Mouse (Mus musculus): ENCODE measurements around the gene Ankrd44. TPM values are rescaled to one million over a fixed set of nuclear protein-coding genes. Genes with fewer than 3 reads are reported as not detected.
A peak's percentile ranks its signal among the peaks of the same experiment; 100 is the strongest.

Gene Ankrd44
- polyA plus RNA-seq, 1 experiment from 2014 or later: 4.3 TPM

DNA sequence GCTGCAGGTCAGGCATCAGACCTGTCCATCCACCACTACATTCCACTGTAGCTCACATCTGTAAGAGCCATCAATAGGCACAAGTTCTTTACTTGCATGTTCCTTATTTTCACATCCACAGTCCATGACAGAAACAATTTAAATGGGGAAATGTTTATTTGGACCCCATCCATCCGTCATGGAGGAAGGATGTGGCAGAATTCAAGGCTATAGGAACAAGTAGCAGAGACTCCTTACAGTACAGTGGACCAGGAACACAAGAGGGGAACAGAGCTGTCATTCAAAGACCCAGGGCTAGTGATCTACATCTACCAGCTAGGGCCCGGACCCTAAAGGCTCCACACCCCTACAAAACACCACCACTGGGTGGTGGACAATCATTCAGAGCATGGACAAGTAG lies 55.6 kb downstream of the Ankrd44 start:
- Histone ChIP-seq H3K4me3 (replicated peaks; ENCODE audit: low read depth, low read length) (no peak overlapping the region), H3K27me3 (ENCODE audit: insufficient read depth, low read length) (no peaks in the 10 kb centered on the region), H3K4me2 (ENCODE audit: low read length) (no peak overlapping the region), H3K4me1 (replicated peaks; ENCODE audit: insufficient read depth, low read length) (no peaks in the 10 kb centered on the region; the same call in 1 of the 2 replicates), H3K9ac (ENCODE audit: low read depth, low read length) (no peak overlapping the region), H3K9me3 (replicated peaks; ENCODE audit: low read length) (no peaks in the 10 kb centered on the region), H3K27ac (no peak overlapping the region), H3K36me3 (ENCODE audit: insufficient read depth, low read length) (no peaks in the 10 kb centered on the region)
- ATAC-seq (replicated peaks; ENCODE audit: low FRiP score, low read depth): no peak
- no peak for DNase-seq (ENCODE audit: low spot score)
- WGBS: 78% methylated on average over 2 of the region's 2 CpGs
- no peak for TF ChIP-seq CTCF (IDR thresholded peaks at IDR 0.05; ENCODE audit: low read depth)

DNA sequence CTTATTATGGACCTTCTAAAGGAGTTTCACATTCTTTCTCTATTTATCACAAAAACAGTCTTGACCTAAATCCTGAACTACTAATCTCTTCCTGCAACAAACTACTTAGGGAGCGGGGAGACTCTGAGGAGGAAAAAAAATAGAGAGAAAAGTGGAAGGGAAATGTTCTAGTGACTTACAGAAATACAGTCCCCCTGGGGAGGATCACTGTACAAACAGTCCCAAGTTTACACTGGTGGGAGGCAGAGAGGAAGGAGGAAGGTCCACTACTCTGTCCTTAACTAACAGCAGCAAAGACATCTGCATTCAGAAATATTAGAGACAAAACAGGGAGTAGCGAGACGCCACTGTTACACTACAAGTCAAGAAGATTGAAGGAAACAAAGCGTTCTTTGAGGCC lies 59.0 kb downstream of the Ankrd44 start:
- Histone ChIP-seq H3K27me3 (ENCODE audit: insufficient read depth, low read length) (no peaks in the 10 kb centered on the region), H3K9me3 (replicated peaks; ENCODE audit: low read length) (no peaks in the 10 kb centered on the region), H3K4me1 (replicated peaks; ENCODE audit: insufficient read depth, low read length) (no peaks in the 10 kb centered on the region; the same call in 1 of the 2 replicates), H3K4me3 (replicated peaks; ENCODE audit: low read depth, low read length) (no peak overlapping the region), H3K4me2 (ENCODE audit: low read length) (no peak overlapping the region), H3K27ac (peak overlapping the region; percentile 58), H3K36me3 (ENCODE audit: insufficient read depth, low read length) (no peaks in the 10 kb centered on the region), H3K9ac (ENCODE audit: low read depth, low read length) (no peak overlapping the region)
- DNase-seq (ENCODE audit: low spot score): peak; percentile 66
- no peak for ATAC-seq (replicated peaks; ENCODE audit: low FRiP score, low read depth)
- TF ChIP-seq CTCF (IDR thresholded peaks at IDR 0.05; ENCODE audit: low read depth): no peak
- 36% methylated on average over 4 of the region's 4 CpGs for WGBS

DNA sequence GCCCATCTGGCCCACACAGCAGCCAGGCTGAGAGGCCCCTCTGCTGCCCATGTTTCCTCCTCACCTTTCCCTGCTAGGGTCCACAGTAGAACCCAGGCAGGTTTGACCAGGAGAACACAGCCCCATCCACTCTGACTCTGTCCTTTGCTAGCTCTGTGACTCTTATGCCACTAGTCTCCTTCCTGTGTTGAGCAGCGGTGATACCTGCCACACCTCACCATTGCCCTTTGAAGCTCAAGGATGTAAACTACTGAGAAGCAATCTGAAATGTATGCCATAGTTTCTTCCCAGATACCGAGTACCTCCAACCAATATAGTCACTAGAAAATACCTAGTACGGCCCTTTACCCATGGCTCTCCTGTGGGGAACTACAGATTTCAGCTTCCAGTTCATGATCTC lies 60.1 kb downstream of the Ankrd44 start:
- Histone ChIP-seq H3K4me3 (replicated peaks; ENCODE audit: low read depth, low read length) (no peak overlapping the region), H3K27ac (no peak overlapping the region), H3K9ac (ENCODE audit: low read depth, low read length) (no peak overlapping the region), H3K27me3 (ENCODE audit: insufficient read depth, low read length) (no peaks in the 10 kb centered on the region), H3K4me2 (ENCODE audit: low read length) (no peak overlapping the region), H3K9me3 (replicated peaks; ENCODE audit: low read length) (no peaks in the 10 kb centered on the region), H3K4me1 (replicated peaks; ENCODE audit: insufficient read depth, low read length) (no peaks in the 10 kb centered on the region; the same call in 1 of the 2 replicates), H3K36me3 (ENCODE audit: insufficient read depth, low read length) (no peaks in the 10 kb centered on the region)
- TF ChIP-seq CTCF (IDR thresholded peaks at IDR 0.05; ENCODE audit: low read depth): no peak
- 81% methylated on average over 3 of the region's 3 CpGs for WGBS
- ATAC-seq (replicated peaks; ENCODE audit: low FRiP score, low read depth) (no peak), DNase-seq (ENCODE audit: low spot score) (no peak)

DNA sequence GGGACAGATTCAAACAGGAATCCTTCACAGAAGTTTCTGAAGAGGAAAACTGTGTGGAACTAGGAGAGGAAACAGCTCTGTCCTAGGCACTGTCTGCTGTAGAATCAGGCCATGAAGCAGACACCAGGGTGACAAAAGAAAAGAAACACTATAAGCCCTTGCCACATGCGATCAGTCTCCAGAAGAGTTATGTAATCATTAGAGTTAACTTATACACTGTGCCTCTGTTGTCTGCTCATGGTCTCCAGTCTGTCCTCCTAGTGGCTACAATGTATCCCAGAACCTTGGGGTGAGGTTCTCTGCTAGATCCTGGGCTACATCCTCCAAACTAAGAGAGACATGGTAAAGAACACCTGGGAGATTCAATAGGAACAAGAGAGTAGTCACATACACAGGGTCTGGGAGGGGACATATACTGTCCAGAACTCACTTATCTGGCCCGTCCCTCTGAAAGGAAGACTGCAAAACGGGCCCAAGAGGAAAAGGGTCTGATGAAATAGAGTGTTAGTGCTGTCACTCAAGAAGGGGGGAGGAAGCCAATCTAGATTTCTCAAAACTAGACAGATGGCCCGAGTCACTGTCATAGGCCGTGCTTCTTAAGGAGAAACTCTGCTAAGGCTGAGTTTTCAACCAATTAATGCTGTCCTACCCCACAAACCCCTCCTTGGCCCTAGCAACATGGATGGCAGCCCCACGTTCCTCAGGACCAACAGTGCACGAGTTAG lies 61.1 kb downstream of the Ankrd44 start:
- H3K4me2 ChIP-seq (ENCODE audit: low read length): no peak overlapping the region
- no peak overlapping the region for H3K4me3 ChIP-seq (replicated peaks; ENCODE audit: low read depth, low read length)
- H3K9me3 ChIP-seq (replicated peaks; ENCODE audit: low read length): no peaks in the 10 kb centered on the region
- H3K27ac ChIP-seq: no peak overlapping the region
- ATAC-seq (replicated peaks; ENCODE audit: low FRiP score, low read depth) (no peak), DNase-seq (ENCODE audit: low spot score) (no peak)
- TF ChIP-seq CTCF (IDR thresholded peaks at IDR 0.05; ENCODE audit: low read depth): no peak
- no peaks in the 10 kb centered on the region for H3K27me3 ChIP-seq (ENCODE audit: insufficient read depth, low read length)
- no peaks in the 10 kb centered on the region for H3K36me3 ChIP-seq (ENCODE audit: insufficient read depth, low read length)
- 81% methylated on average over 7 of the region's 7 CpGs for WGBS
- H3K4me1 ChIP-seq (replicated peaks; ENCODE audit: insufficient read depth, low read length): no peaks in the 10 kb centered on the region; the same call in 1 of the 2 replicates
- no peak overlapping the region for H3K9ac ChIP-seq (ENCODE audit: low read depth, low read length)

DNA sequence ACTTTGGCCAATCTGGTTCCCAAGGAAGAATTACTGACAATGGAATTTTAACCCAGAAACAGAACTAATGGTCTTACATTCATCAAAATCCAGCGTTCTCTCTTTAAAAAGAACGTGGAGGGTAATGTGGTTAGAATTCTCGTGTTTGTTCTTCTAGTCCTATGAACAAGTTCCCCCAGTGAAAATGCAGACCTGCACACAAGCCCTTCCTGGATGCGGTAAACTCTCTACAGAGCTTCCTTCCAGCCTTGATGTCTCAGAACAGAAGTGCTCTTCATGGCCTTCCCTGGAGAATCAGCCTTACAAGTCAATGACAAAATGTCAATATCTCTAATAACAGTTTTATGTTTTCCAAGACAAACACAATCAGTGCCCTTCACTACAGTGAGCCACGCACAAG lies 65.8 kb downstream of the Ankrd44 start:
- ATAC-seq (replicated peaks; ENCODE audit: low FRiP score, low read depth) (no peak), DNase-seq (ENCODE audit: low spot score) (no peak)
- H3K4me1 ChIP-seq (replicated peaks; ENCODE audit: insufficient read depth, low read length): no peaks in the 10 kb centered on the region
- H3K9me3 ChIP-seq (replicated peaks; ENCODE audit: low read length): no peaks in the 10 kb centered on the region
- H3K4me2 ChIP-seq (ENCODE audit: low read length): no peak overlapping the region
- H3K9ac ChIP-seq (ENCODE audit: low read depth, low read length): no peak overlapping the region
- H3K27ac ChIP-seq: no peak overlapping the region
- H3K4me3 ChIP-seq (replicated peaks; ENCODE audit: low read depth, low read length): no peak overlapping the region
- no peaks in the 10 kb centered on the region for H3K27me3 ChIP-seq (ENCODE audit: insufficient read depth, low read length)
- 81% methylated on average over 5 of the region's 5 CpGs for WGBS
- TF ChIP-seq CTCF (IDR thresholded peaks at IDR 0.05; ENCODE audit: low read depth): no peak
- H3K36me3 ChIP-seq (ENCODE audit: insufficient read depth, low read length): no peaks in the 10 kb centered on the region

DNA sequence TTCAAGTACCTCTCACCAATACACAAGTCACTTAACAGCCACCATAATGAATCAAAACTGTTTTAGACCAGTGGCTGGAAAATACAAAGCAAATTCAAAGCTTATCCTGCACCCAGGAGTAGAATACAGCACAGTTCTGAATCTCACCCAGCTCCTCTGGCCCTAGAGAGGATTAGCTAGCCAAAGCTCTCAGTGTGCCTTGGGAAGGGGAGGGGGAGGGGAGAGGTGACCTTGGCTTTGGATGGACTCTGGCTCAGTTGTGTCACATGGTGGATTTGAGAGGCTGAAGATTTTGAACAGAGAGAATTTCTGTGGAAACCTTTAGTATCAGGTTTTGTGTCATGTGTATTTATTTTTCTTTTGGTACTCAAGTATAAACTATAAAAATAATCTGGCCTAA lies 66.3 kb downstream of the Ankrd44 start:
- TF ChIP-seq CTCF (IDR thresholded peaks at IDR 0.05; ENCODE audit: low read depth): no peak
- DNase-seq (ENCODE audit: low spot score): no peak
- ATAC-seq (replicated peaks; ENCODE audit: low FRiP score, low read depth): no peak

DNA sequence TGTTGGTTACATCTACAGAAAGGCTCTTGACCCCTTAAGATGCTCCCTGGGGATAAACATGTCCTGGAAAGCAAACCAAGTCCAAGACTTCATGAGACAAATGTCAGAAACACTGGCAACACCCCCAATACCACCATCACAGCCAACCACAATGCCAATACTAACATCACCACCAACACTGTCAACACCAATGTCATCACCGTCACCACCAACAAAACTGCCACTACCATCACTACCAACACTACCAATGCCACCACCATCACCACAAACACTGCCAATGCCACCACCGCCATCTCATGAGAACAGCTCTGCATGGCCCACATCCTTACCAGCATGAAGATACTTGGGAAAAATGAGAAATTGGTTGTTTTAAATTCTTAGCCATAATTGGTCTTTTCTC lies 67.3 kb downstream of the Ankrd44 start:
- H3K4me1 ChIP-seq (replicated peaks; ENCODE audit: insufficient read depth, low read length): no peaks in the 10 kb centered on the region
- no peaks in the 10 kb centered on the region for H3K36me3 ChIP-seq (ENCODE audit: insufficient read depth, low read length)
- 95% methylated on average over 2 of the region's 2 CpGs for WGBS
- H3K9ac ChIP-seq (ENCODE audit: low read depth, low read length): no peak overlapping the region
- H3K4me2 ChIP-seq (ENCODE audit: low read length): no peak overlapping the region
- no peak for DNase-seq (ENCODE audit: low spot score)
- no peaks in the 10 kb centered on the region for H3K9me3 ChIP-seq (replicated peaks; ENCODE audit: low read length)
- no peak overlapping the region for H3K27ac ChIP-seq
- H3K27me3 ChIP-seq (ENCODE audit: insufficient read depth, low read length): no peaks in the 10 kb centered on the region
- ATAC-seq (replicated peaks; ENCODE audit: low FRiP score, low read depth): no peak
- TF ChIP-seq CTCF (IDR thresholded peaks at IDR 0.05; ENCODE audit: low read depth): no peak
- H3K4me3 ChIP-seq (replicated peaks; ENCODE audit: low read depth, low read length): no peak overlapping the region

More for the DNA sequence above, 66.3 kb downstream of the Ankrd44 start:
- Histone ChIP-seq H3K36me3 (ENCODE audit: insufficient read depth, low read length) (no peaks in the 10 kb centered on the region), H3K9me3 (replicated peaks; ENCODE audit: low read length) (no peaks in the 10 kb centered on the region), H3K27me3 (ENCODE audit: insufficient read depth, low read length) (no peaks in the 10 kb centered on the region), H3K4me3 (replicated peaks; ENCODE audit: low read depth, low read length) (no peak overlapping the region), H3K27ac (no peak overlapping the region), H3K4me2 (ENCODE audit: low read length) (no peak overlapping the region), H3K9ac (ENCODE audit: low read depth, low read length) (no peak overlapping the region), H3K4me1 (replicated peaks; ENCODE audit: insufficient read depth, low read length) (no peaks in the 10 kb centered on the region)
